Mouse (Mus musculus) ES-E14 (cell line): Measurements from ENCODE around the gene Ube2k.

Experiments used
- HCFC1 ChIP-seq: IDR thresholded peaks from 2 replicates; pipeline ENCODE4 v1.6.1; 2012; ENCODE audit warnings: low read length, inconsistent platforms, borderline replicate concordance; ENCODE audit not compliant: insufficient read depth
- MAFK ChIP-seq: IDR thresholded peaks from 2 replicates; pipeline ENCODE4 v1.6.1; 2014; ENCODE audit warnings: mild to moderate bottlenecking, low read depth, low read length, inconsistent platforms; ENCODE audit not compliant: insufficient read depth

GRCm38 (mm10) chr5:65586291-65586690 lies 49.3 kb downstream of the Ube2k start:
- TF ChIP-seq MAFK, result no peak
- TF ChIP-seq HCFC1, result no peak
